Mouse (Mus musculus) R1 (cell line): Measurements from ENCODE around the gene Tbx3.

Source experiments
- DNase-seq: peaks from one replicate; pipeline ENCODE4 v3.0.0-alpha.2; 2018; ENCODE audit warnings: low read depth, low spot score

Gene Tbx3

GRCm38 (mm10) chr5:119706467-119706866, 36.0 kb downstream of the Tbx3 start:
- peak; percentile 41 for DNase-seq

GRCm38 (mm10) chr5:119708850-119709585, 38.5 kb downstream of the Tbx3 start:
- peak; percentile 89 for DNase-seq

- DNase-seq = peak; percentile 98
Measured at GRCm38 (mm10) chr5:119709826-119710559, 39.5 kb downstream of the Tbx3 start.

GRCm38 (mm10) chr5:119710756-119711155, 40.3 kb downstream of the Tbx3 start:
- peak; percentile 87 for DNase-seq

GRCm38 (mm10) chr5:119711626-119712025, 41.2 kb downstream of the Tbx3 start:
- DNase-seq = peak; percentile 51

- DNase-seq = peak; percentile 86
Measured at GRCm38 (mm10) chr5:119712679-119713246, 42.3 kb downstream of the Tbx3 start.

- peak; percentile 88 for DNase-seq
Measured at GRCm38 (mm10) chr5:119720471-119721265, 50.2 kb downstream of the Tbx3 start.

- DNase-seq = no peak
Measured at GRCm38 (mm10) chr5:119732978-119733377, 62.5 kb downstream of the Tbx3 start.
